Mouse (Mus musculus) activated CD4-positive, CD25-positive, alpha-beta regulatory T cell (primary cell): ENCODE data around the gene Gm10521. TPM values are rescaled to one million over a fixed set of nuclear protein-coding genes. Genes with fewer than 3 reads are reported as not detected.

Experiments used
- polyA plus RNA-seq, 2 experiments: library from polyadenylated mRNA; unstranded; fragments of 100-300 nt; shearing (Covaris generic); gene quantifications; one replicate each; pipeline ENCODE4 v1.2.1; 2017

The Gm10521 gene
- polyA plus RNA-seq, result under 1 TPM; 0.37 to 0.47 TPM

DNA sequence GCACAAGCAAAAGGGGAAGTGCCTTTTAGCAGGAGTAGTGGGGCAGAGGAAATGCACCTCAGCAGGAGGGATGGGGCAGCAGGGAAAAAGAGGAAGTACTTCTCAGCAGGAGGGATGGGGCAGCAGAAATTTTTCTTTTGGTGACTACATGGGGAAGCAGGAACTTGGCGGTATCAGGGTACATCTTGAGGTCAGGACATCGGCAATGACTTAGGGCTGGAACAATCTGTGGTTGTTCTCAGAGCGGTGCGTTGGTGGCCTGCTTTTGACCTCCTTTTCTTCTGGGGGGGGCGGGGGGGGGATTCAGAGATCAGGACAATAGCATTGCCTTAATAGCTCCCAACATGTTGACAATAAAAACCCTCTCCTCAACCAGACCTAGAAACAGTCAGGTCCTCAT lies at the start of gene Gm10521:
Gm10521 (plus strand) TSS at position 301 of the 400 bp plus-strand sequence.

GRCm38 (mm10) chr1:171917305-171918039 lies 22.0 kb downstream of the Gm10521 start, which contains the start of gene Slamf6:
TSS of gene Slamf6 (plus strand) at chr1:171917515.

Other genes starting within 250 kb of the Gm10521 start
- 10 to 100 TPM in 1 of 2 experiments, 1 to 10 TPM in 1; 9.4 to 18.5 TPM for gene Slamf7, start 242.6 kb upstream of the Gm10521 start, polyA plus RNA-seq
- 100 to 1,000 TPM; 364 to 636 TPM for gene Cd48, start 213.7 kb upstream of the Gm10521 start, polyA plus RNA-seq
- 10 to 100 TPM; 52.5 to 76.3 TPM for gene Slamf1, start 128.5 kb upstream of the Gm10521 start, polyA plus RNA-seq
- 100 to 1,000 TPM; 116 to 121 TPM for gene Cd84, start 56.0 kb upstream of the Gm10521 start, polyA plus RNA-seq
- 100 to 1,000 TPM; 564 to 674 TPM for gene Slamf6, start 21.9 kb downstream of the Gm10521 start, polyA plus RNA-seq
- 1 to 10 TPM in 1 of 2 experiments, under 1 TPM in 1; 0.39 to 6.2 TPM for gene Vangl2, start 132.8 kb downstream of the Gm10521 start, polyA plus RNA-seq
- not detected for gene Nhlh1, start 161.9 kb downstream of the Gm10521 start, polyA plus RNA-seq
- 100 to 1,000 TPM; 141 to 203 TPM for gene Copa, start 186.9 kb downstream of the Gm10521 start, polyA plus RNA-seq
- gene Ncstn, start 187.1 kb downstream of the Gm10521 start, polyA plus RNA-seq, result 100 to 1,000 TPM in 1 of 2 experiments, 10 to 100 TPM in 1; 99.5 to 121 TPM
- gene Pex19, start 231.1 kb downstream of the Gm10521 start, polyA plus RNA-seq, result 10 to 100 TPM; 58.1 to 61.7 TPM